Mouse (Mus musculus) ovary, adult 18-20 months (tissue): Measurements from ENCODE around the gene Wdr31.

Source experiments
- DNase-seq: peaks from one replicate; pipeline ENCODE4 v3.0.0; 2022; ENCODE audit warnings: low spot score, mixed read lengths

Gene Wdr31

GRCm38 (mm10) chr4:62439793-62440192 is 30.9 kb downstream of the Wdr31 start:
- DNase-seq: no peak

GRCm38 (mm10) chr4:62437871-62438270 is 32.8 kb downstream of the Wdr31 start:
- DNase-seq: no peak

GRCm38 (mm10) chr4:62437256-62437778 is 33.4 kb downstream of the Wdr31 start:
- DNase-seq: no peak

- DNase-seq: no peak
Observed at GRCm38 (mm10) chr4:62435081-62435480, 35.6 kb downstream of the Wdr31 start, which contains the start of gene Rnf183. TSS of gene Rnf183 (minus strand) at chr4:62435252.

GRCm38 (mm10) chr4:62433939-62434870 is 36.5 kb downstream of the Wdr31 start:
- DNase-seq: no peak

- no peak for DNase-seq
Observed at GRCm38 (mm10) chr4:62431522-62431921, 39.2 kb downstream of the Wdr31 start.

- no peak for DNase-seq
Observed at GRCm38 (mm10) chr4:62430678-62431077, 40.0 kb downstream of the Wdr31 start.

GRCm38 (mm10) chr4:62429616-62430015 is 41.1 kb downstream of the Wdr31 start:
- DNase-seq: no peak

GRCm38 (mm10) chr4:62427978-62428758 is 42.5 kb downstream of the Wdr31 start:
- DNase-seq: no peak

GRCm38 (mm10) chr4:62425891-62426290 is 44.8 kb downstream of the Wdr31 start:
- no peak for DNase-seq

- DNase-seq: no peak
Observed at GRCm38 (mm10) chr4:62419091-62419490, 51.6 kb downstream of the Wdr31 start.

- no peak for DNase-seq
Observed at GRCm38 (mm10) chr4:62418448-62418847, 52.2 kb downstream of the Wdr31 start.

- DNase-seq: no peak
Observed at GRCm38 (mm10) chr4:62411606-62412005, 59.1 kb downstream of the Wdr31 start.

GRCm38 (mm10) chr4:62410325-62410724 is 60.4 kb downstream of the Wdr31 start:
- no peak for DNase-seq

- no peak for DNase-seq
Observed at GRCm38 (mm10) chr4:62409615-62410014, 61.1 kb downstream of the Wdr31 start.

- peak; percentile 97 for DNase-seq
Observed at GRCm38 (mm10) chr4:62408601-62409282, 62.0 kb downstream of the Wdr31 start, which contains the start of the genes Cdc26 and Prpf4. TSS of gene Cdc26 (minus strand) at chr4:62408642. TSS of gene Prpf4 (plus strand) at chr4:62408797.

GRCm38 (mm10) chr4:62407730-62408582 is 62.7 kb downstream of the Wdr31 start:
- peak; percentile 26 for DNase-seq

- DNase-seq: no peak
Observed at GRCm38 (mm10) chr4:62406133-62406532, 64.6 kb downstream of the Wdr31 start.

- DNase-seq: no peak
Observed at GRCm38 (mm10) chr4:62398956-62399355, 71.7 kb downstream of the Wdr31 start.
